Comparison of ENCODE assay signal across 9 mouse cellular contexts in genomic region chr4:43560243-43560611, GRCm38 (mm10). TPM values are rescaled to one million over a fixed set of nuclear protein-coding genes. Genes with fewer than 3 reads are reported as not detected.
DNase-seq lines count a peak whose midpoint lies in the region; ATAC-seq lines count a peak whose summit lies in the region.
"Had no signal": no experiment of that assay in that cellular context is flagged by ENCODE, and none has a peak within 500 bp of the region (broad histone marks: within the 10 kb centered on the region; RNA-seq: fewer than 3 reads in every experiment).

No protein-coding gene starts in this region.

- ATAC-seq in activated CD4-positive, CD25-positive, alpha-beta regulatory T cell, adult 4 months: no peak
- ATAC-seq: Patski had no signal

- peak overlapping the region; percentile 99 for H3K4me3 ChIP-seq in megakaryocyte, embryonic 14.5 days (replicated peaks)

- H3K36me3 ChIP-seq in megakaryocyte, embryonic 14.5 days (replicated peaks; ENCODE audit: low read length): peaks cover 66% of the 10 kb centered on the region

- intact Hi-C loops in heart, postnatal 10 days (cut with DNase I): loop anchor here (2.0 to 10.0 kb wide), 2 partner anchors 27 to 525 kb away; partner anchors contain the start of gene Stoml2

- H3K9me3 ChIP-seq in megakaryocyte, embryonic 14.5 days: no peaks in the 10 kb centered on the region

- H3K4me1 ChIP-seq in megakaryocyte, embryonic 14.5 days: peaks cover 71% of the 10 kb centered on the region

- peak; percentile 73 for DNase-seq in layer of hippocampus, adult 11-12 months (ENCODE audit: low spot score)
- DNase-seq in layer of hippocampus, postnatal 10 days (ENCODE audit: low spot score in 2 of 2): no peak
- DNase-seq in embryo, embryonic 9.5 days (ENCODE audit: extremely low spot score): peak; percentile 40
- DNase-seq in heart, postnatal 10 days: peak; percentile 64 to 67
- DNase-seq in kidney, postnatal 36 days: peak; percentile 72 to 75
- DNase-seq in thymus, postnatal 25 days: peak; percentile 8

- H3K27me3 ChIP-seq in megakaryocyte, embryonic 14.5 days (replicated peaks): no peaks in the 10 kb centered on the region
- H3K27me3 ChIP-seq: Patski had no signal

RNA-seq across cellular contexts. Expression of gene Creb3, which starts 1.9 kb away (rescaled TPM):
- 10 to 100 TPM; 65.9 to 75.4 TPM for total RNA-seq in layer of hippocampus, postnatal 10 days (2021)
- total RNA-seq in heart, postnatal 10 days (2021): 10 to 100 TPM; 57.2 to 61.8 TPM
- 2.7 TPM in 1 of 2 replicates, not detected in the other for polyA plus RNA-seq in megakaryocyte, embryonic 14.5 days (2012; ENCODE audit: insufficient read depth, low replicate concordance)
- polyA plus RNA-seq in activated CD4-positive, CD25-positive, alpha-beta regulatory T cell, adult 4 months (2017; shearing (Covaris generic)): 100 to 1,000 TPM; 101 to 104 TPM

RNA-seq across cellular contexts. Expression of gene Tln1, which starts 2.3 kb away (rescaled TPM):
- total RNA-seq in layer of hippocampus, postnatal 10 days (2021): 10 to 100 TPM; 54.4 to 69.7 TPM
- 100 to 1,000 TPM; 147 to 167 TPM for total RNA-seq in heart, postnatal 10 days (2021)
- polyA plus RNA-seq in megakaryocyte, embryonic 14.5 days (2012; ENCODE audit: insufficient read depth, low replicate concordance): 637 and 823 TPM in 2 replicates
- polyA plus RNA-seq in activated CD4-positive, CD25-positive, alpha-beta regulatory T cell, adult 4 months (2017; shearing (Covaris generic)): 100 to 1,000 TPM in 1 of 2 experiments, 10 to 100 TPM in 1; 86.9 to 116 TPM

RNA-seq across cellular contexts. Expression of gene Rgp1, which starts 18.3 kb away (rescaled TPM):
- total RNA-seq in layer of hippocampus, postnatal 10 days (2021): 10 to 100 TPM; 46.2 to 53.6 TPM
- total RNA-seq in heart, postnatal 10 days (2021): 10 to 100 TPM; 42.1 to 45.5 TPM
- polyA plus RNA-seq in megakaryocyte, embryonic 14.5 days (2012; ENCODE audit: insufficient read depth, low replicate concordance): 26.9 and 28.2 TPM in 2 replicates
- 10 to 100 TPM; 10.8 to 12.4 TPM for polyA plus RNA-seq in activated CD4-positive, CD25-positive, alpha-beta regulatory T cell, adult 4 months (2017; shearing (Covaris generic))

RNA-seq across cellular contexts. Expression of gene Gba2, which starts 18.4 kb away (rescaled TPM):
- total RNA-seq in layer of hippocampus, postnatal 10 days (2021): 10 to 100 TPM; 56.8 to 57.7 TPM
- 10 to 100 TPM; 15.4 to 15.6 TPM for total RNA-seq in heart, postnatal 10 days (2021)
- 9.1 and 40.1 TPM in 2 replicates for polyA plus RNA-seq in megakaryocyte, embryonic 14.5 days (2012; ENCODE audit: insufficient read depth, low replicate concordance)
- polyA plus RNA-seq in activated CD4-positive, CD25-positive, alpha-beta regulatory T cell, adult 4 months (2017; shearing (Covaris generic)): 10 to 100 TPM; 12.7 to 14.4 TPM

RNA-seq across cellular contexts. Expression of gene Msmp, which starts 24.1 kb away (rescaled TPM):
- total RNA-seq in layer of hippocampus, postnatal 10 days (2021): not detected
- under 1 TPM; 0.36 to 0.37 TPM for total RNA-seq in heart, postnatal 10 days (2021)
- not detected in 2 replicates for polyA plus RNA-seq in megakaryocyte, embryonic 14.5 days (2012; ENCODE audit: insufficient read depth, low replicate concordance)
- polyA plus RNA-seq in activated CD4-positive, CD25-positive, alpha-beta regulatory T cell, adult 4 months (2017; shearing (Covaris generic)): not detected
- polyA plus RNA-seq: Patski had no signal

Comparison
In these comparisons a context has a peak if more than half of its experiments do, and no peak if none do; other contexts are left out.
1. DNase-seq: peak in layer of hippocampus, adult 11-12 months (single experiment), embryo, embryonic 9.5 days (single experiment), heart, postnatal 10 days (2 of 2), kidney, postnatal 36 days (2 of 2) and thymus, postnatal 25 days (single experiment); none in layer of hippocampus, postnatal 10 days (0 of 2).